Mouse (Mus musculus): Measurements from ENCODE around the gene Gadl1. TPM values are rescaled to one million over a fixed set of nuclear protein-coding genes. Genes with fewer than 3 reads are reported as not detected.

The Gadl1 gene
- polyA plus RNA-seq, 1 experiment from 2014 or later: 0.59 TPM

DNA sequence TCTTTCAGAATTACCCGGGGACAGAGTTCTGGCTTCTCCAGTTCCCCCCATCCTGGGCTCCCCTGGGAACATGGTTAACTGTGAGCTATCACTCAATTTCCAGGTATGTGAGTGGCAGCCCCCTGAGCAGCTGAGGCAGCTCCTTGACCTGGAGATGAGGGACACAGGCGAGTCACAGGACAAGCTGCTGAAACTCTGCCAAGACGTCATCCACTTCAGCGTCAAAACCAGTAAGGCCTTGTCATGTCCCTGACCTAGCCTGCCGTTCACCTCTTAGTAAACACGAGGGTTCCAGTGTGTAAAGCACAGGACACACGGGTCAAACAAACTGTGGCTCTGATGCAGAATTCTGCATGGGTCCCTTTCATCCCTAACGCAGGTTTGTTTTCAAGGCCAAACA, 31.9 kb downstream of the Gadl1 start:
- ATAC-seq (ENCODE audit: insufficient number of reproducible peaks, low FRiP score, low TSS enrichment, low read depth) (no peak), DNase-seq (ENCODE audit: low spot score) (no peak)
- Histone ChIP-seq H3K4me2 (ENCODE audit: low read depth, severe bottlenecking) (no peak overlapping the region), H3K9ac (ENCODE audit: low read length) (no peak overlapping the region), H3K4me3 (ENCODE audit: low read depth, low read length) (no peak overlapping the region), H3K9me3 (ENCODE audit: control insufficient read depth, low read length) (no peaks in the 10 kb centered on the region), H3K4me1 (ENCODE audit: control insufficient read depth, insufficient read depth, low read length) (0 out of 2 replicates have a peak, but pooled peaks cover 2% of the 10 kb centered on the region), H3K36me3 (ENCODE audit: control insufficient read depth, insufficient read depth, low read length) (no peaks in the 10 kb centered on the region), H3K27ac (replicated peaks; ENCODE audit: low read depth, low read length) (no peak overlapping the region), H3K27me3 (ENCODE audit: control insufficient read depth, insufficient read depth, low read length) (no peaks in the 10 kb centered on the region)
- whole genome bisulfite sequencing: 77% methylated on average over 8 of the region's 8 CpGs

DNA sequence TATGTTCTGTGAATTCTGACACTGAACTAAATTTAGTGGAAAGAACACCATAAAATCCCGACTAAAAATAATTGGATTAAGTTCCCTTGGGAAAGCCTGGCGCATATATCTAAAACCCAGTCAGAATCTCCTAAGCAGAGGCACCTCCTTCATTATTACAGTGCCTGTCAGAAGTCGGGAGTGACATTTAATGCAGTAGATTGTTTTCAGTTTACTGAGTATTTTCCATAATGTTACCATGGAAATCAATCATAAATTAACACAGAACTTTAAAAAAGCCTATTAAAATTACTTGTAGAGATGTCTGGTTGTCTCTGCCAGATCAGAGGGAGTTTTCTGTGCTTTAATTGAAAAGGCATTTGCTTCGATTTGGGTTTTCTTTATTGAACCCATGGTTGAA, 33.2 kb downstream of the Gadl1 start:
- H3K36me3 ChIP-seq (ENCODE audit: control insufficient read depth, insufficient read depth, low read length): no peaks in the 10 kb centered on the region
- H3K9me3 ChIP-seq (ENCODE audit: control insufficient read depth, low read length): no peaks in the 10 kb centered on the region
- H3K4me3 ChIP-seq (ENCODE audit: low read depth, low read length): no peak overlapping the region
- no peak overlapping the region for H3K9ac ChIP-seq (ENCODE audit: low read length)
- DNase-seq (ENCODE audit: low spot score) (no peak), ATAC-seq (ENCODE audit: insufficient number of reproducible peaks, low FRiP score, low TSS enrichment, low read depth) (no peak)
- 0 out of 2 replicates have a peak, but pooled peaks cover 2% of the 10 kb centered on the region for H3K4me1 ChIP-seq (ENCODE audit: control insufficient read depth, insufficient read depth, low read length)
- 39% methylated on average over 4 of the region's 4 CpGs for WGBS
- H3K27me3 ChIP-seq (ENCODE audit: control insufficient read depth, insufficient read depth, low read length): no peaks in the 10 kb centered on the region
- no peak overlapping the region for H3K27ac ChIP-seq (replicated peaks; ENCODE audit: low read depth, low read length)
- no peak overlapping the region for H3K4me2 ChIP-seq (ENCODE audit: low read depth, severe bottlenecking)

DNA sequence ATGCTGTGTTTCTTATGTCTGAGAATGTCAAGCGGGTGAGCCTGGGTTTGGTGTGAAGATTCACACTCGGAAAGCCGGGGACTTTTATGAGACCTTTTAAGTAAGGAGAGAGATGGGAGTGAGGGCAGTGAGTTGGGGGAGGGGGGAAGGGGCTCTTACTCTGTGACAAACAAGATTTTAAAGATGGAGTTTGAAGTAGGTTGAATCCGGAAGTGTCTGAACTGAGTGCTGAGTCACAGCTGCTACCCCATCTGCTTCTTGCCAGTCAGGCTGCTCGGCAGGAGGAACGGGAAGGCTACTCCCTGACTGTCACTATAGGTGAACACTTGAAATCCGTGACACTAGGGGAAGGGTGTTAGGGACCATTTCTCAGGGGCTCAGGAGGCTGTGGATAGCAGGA, 33.7 kb downstream of the Gadl1 start:
- no peak overlapping the region for H3K4me2 ChIP-seq (ENCODE audit: low read depth, severe bottlenecking)
- DNase-seq (ENCODE audit: low spot score) (peak; percentile 35), ATAC-seq (ENCODE audit: insufficient number of reproducible peaks, low FRiP score, low TSS enrichment, low read depth) (no peak)
- H3K9me3 ChIP-seq (ENCODE audit: control insufficient read depth, low read length): no peaks in the 10 kb centered on the region
- 0 out of 2 replicates have a peak, but pooled peaks cover 2% of the 10 kb centered on the region for H3K4me1 ChIP-seq (ENCODE audit: control insufficient read depth, insufficient read depth, low read length)
- H3K4me3 ChIP-seq (ENCODE audit: low read depth, low read length): no peak overlapping the region
- H3K27me3 ChIP-seq (ENCODE audit: control insufficient read depth, insufficient read depth, low read length): no peaks in the 10 kb centered on the region
- 15% methylated on average over 7 of the region's 7 CpGs for WGBS
- no peaks in the 10 kb centered on the region for H3K36me3 ChIP-seq (ENCODE audit: control insufficient read depth, insufficient read depth, low read length)
- H3K27ac ChIP-seq (replicated peaks; ENCODE audit: low read depth, low read length): peak overlapping the region; percentile 26; the same call in 1 of the 2 replicates
- H3K9ac ChIP-seq (ENCODE audit: low read length): no peak overlapping the region

DNA sequence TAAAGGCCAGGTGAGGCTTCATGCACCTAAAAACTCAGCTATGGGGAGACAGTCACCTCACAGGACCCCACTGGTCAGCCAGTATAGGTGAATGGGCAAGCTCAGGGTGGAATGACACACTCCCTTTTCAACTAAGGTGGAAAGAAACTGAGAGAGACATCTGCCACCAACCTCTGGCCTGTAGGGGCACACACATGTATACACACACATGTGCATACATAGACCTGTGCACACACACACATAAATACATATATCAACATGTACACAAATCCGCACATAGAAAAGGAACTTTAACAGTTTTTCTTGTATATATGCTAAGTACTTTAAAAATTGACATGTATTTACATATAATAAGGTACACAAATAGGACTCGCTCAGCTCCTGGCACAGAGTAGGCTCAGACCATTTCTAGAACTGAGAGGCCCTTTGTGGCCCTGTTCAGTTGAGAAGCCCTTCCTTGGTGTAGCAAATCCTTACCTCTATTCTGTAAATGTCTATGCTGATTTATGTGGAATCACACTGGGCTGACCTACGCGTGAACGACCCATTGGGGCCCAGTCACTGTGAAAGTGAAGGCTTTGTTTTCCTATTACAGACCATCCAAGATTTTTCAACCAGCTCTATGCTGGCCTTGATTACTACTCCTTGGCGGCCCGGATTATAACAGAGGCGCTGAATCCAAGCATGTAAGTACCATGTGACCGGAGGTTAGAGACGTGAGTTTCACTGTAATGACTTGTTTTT, 34.5 kb downstream of the Gadl1 start:
- DNase-seq (ENCODE audit: low spot score) (no peak), ATAC-seq (ENCODE audit: insufficient number of reproducible peaks, low FRiP score, low TSS enrichment, low read depth) (no peak)
- Histone ChIP-seq H3K4me1 (ENCODE audit: control insufficient read depth, insufficient read depth, low read length) (0 out of 2 replicates have a peak, but pooled peaks cover 2% of the 10 kb centered on the region), H3K27me3 (ENCODE audit: control insufficient read depth, insufficient read depth, low read length) (no peaks in the 10 kb centered on the region), H3K36me3 (ENCODE audit: control insufficient read depth, insufficient read depth, low read length) (no peaks in the 10 kb centered on the region), H3K4me2 (ENCODE audit: low read depth, severe bottlenecking) (no peak overlapping the region), H3K9me3 (ENCODE audit: control insufficient read depth, low read length) (no peaks in the 10 kb centered on the region), H3K27ac (replicated peaks; ENCODE audit: low read depth, low read length) (no peak overlapping the region), H3K9ac (ENCODE audit: low read length) (no peak overlapping the region), H3K4me3 (ENCODE audit: low read depth, low read length) (no peak overlapping the region)
- 82% methylated on average over 10 of the region's 10 CpGs for WGBS

DNA sequence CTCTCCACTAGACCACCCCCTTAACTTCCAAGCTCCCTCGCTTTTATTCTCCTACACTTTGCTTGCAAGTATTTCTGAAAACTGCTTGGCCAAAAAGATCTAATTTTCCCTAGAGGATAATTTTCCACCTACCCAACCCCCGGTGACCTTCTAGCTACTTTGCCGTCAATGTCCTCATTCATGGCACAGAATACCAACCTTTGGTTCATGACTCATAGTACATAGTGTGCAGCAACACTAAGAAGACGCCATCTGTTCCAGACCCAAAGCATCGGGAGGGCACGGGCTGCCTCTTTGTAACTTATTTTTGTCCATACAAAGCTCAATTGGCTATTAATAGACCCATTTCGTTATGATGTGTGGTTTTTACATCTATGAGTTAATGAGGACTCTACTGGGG, 55.8 kb downstream of the Gadl1 start:
- Histone ChIP-seq H3K4me2 (ENCODE audit: low read depth, severe bottlenecking) (no peak overlapping the region), H3K27me3 (ENCODE audit: control insufficient read depth, insufficient read depth, low read length) (no peaks in the 10 kb centered on the region), H3K27ac (replicated peaks; ENCODE audit: low read depth, low read length) (no peak overlapping the region), H3K36me3 (ENCODE audit: control insufficient read depth, insufficient read depth, low read length) (no peaks in the 10 kb centered on the region), H3K9ac (ENCODE audit: low read length) (no peak overlapping the region), H3K4me3 (ENCODE audit: low read depth, low read length) (no peak overlapping the region), H3K4me1 (ENCODE audit: control insufficient read depth, insufficient read depth, low read length) (no peaks in the 10 kb centered on the region), H3K9me3 (ENCODE audit: control insufficient read depth, low read length) (no peaks in the 10 kb centered on the region)
- WGBS: 86% methylated on average over 7 of the region's 7 CpGs
- no peak for ATAC-seq (ENCODE audit: insufficient number of reproducible peaks, low FRiP score, low TSS enrichment, low read depth)
- DNase-seq (ENCODE audit: low spot score): no peak

DNA sequence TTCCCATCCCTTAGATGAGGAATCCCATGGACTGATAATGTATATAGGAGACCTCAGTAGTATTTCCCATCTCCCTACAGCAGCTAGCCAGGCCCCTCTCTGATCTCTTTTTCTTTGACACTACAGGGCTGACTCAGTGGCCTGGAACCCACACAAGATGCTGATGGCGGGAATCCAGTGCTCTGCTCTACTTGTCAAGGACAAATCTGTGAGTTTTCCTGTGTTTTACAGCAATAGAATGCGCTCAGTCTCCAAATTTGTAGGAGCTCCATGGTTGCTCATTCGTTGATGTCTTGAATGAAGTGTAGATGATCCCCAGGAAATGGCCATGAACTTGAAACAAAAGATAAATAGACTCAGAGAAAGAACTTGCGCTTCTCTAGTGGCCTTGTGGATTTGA, 56.9 kb downstream of the Gadl1 start:
- Histone ChIP-seq H3K4me1 (ENCODE audit: control insufficient read depth, insufficient read depth, low read length) (no peaks in the 10 kb centered on the region), H3K4me3 (ENCODE audit: low read depth, low read length) (no peak overlapping the region), H3K27ac (replicated peaks; ENCODE audit: low read depth, low read length) (no peak overlapping the region), H3K9me3 (ENCODE audit: control insufficient read depth, low read length) (no peaks in the 10 kb centered on the region), H3K9ac (ENCODE audit: low read length) (no peak overlapping the region), H3K27me3 (ENCODE audit: control insufficient read depth, insufficient read depth, low read length) (no peaks in the 10 kb centered on the region), H3K36me3 (ENCODE audit: control insufficient read depth, insufficient read depth, low read length) (no peaks in the 10 kb centered on the region), H3K4me2 (ENCODE audit: low read depth, severe bottlenecking) (no peak overlapping the region)
- WGBS: 92% methylated on average over 4 of the region's 4 CpGs
- no peak for ATAC-seq (ENCODE audit: insufficient number of reproducible peaks, low FRiP score, low TSS enrichment, low read depth)
- no peak for DNase-seq (ENCODE audit: low spot score)

DNA sequence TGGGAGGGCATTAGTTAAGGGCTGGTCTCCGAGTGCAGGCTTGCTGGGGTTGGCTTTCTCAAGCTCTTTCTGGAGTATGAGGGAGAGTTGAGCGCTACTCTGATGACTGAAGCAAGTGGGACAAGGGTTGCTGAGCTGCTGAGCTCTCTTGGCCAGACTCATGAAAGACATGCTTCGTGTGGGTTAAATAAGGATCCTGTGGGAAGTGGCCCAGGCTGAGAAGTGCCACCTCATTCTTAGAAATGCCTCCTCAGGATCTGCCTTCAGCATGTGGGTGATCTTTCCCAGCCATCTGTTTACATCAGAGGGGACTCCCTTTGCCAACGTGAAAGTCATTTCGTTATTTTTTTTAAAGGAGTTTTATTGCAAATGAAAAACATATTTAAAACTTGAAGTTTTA, 57.5 kb downstream of the Gadl1 start:
- Histone ChIP-seq H3K9ac (ENCODE audit: low read length) (no peak overlapping the region), H3K9me3 (ENCODE audit: control insufficient read depth, low read length) (no peaks in the 10 kb centered on the region), H3K27me3 (ENCODE audit: control insufficient read depth, insufficient read depth, low read length) (no peaks in the 10 kb centered on the region), H3K27ac (replicated peaks; ENCODE audit: low read depth, low read length) (no peak overlapping the region), H3K36me3 (ENCODE audit: control insufficient read depth, insufficient read depth, low read length) (no peaks in the 10 kb centered on the region), H3K4me2 (ENCODE audit: low read depth, severe bottlenecking) (no peak overlapping the region), H3K4me3 (ENCODE audit: low read depth, low read length) (no peak overlapping the region), H3K4me1 (ENCODE audit: control insufficient read depth, insufficient read depth, low read length) (no peaks in the 10 kb centered on the region)
- WGBS: 78% methylated on average over 5 of the region's 5 CpGs
- DNase-seq (ENCODE audit: low spot score): no peak
- no peak for ATAC-seq (ENCODE audit: insufficient number of reproducible peaks, low FRiP score, low TSS enrichment, low read depth)

DNA sequence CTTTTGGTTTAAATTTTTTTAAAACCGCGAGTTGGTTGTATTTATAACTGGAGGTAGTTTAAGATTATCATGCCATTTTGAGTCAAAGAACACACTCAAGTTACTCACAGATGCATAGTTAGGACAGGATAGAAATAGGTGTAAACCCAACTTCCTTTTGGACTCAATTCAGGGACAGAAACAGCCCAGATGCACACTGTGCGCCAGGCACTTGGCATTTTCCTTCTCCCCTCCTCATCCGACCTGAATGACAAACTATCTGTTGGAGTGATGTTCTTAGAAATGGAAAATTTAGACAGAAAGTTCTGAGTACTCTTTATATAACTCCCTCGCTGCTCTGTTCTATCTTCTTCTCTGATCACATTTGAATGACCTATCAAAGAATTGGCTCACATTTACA, 58.4 kb downstream of the Gadl1 start:
- Histone ChIP-seq H3K27ac (replicated peaks; ENCODE audit: low read depth, low read length) (no peak overlapping the region), H3K4me2 (ENCODE audit: low read depth, severe bottlenecking) (no peak overlapping the region), H3K27me3 (ENCODE audit: control insufficient read depth, insufficient read depth, low read length) (no peaks in the 10 kb centered on the region), H3K4me3 (ENCODE audit: low read depth, low read length) (no peak overlapping the region), H3K4me1 (ENCODE audit: control insufficient read depth, insufficient read depth, low read length) (no peaks in the 10 kb centered on the region), H3K9me3 (ENCODE audit: control insufficient read depth, low read length) (no peaks in the 10 kb centered on the region), H3K36me3 (ENCODE audit: control insufficient read depth, insufficient read depth, low read length) (no peaks in the 10 kb centered on the region), H3K9ac (ENCODE audit: low read length) (no peak overlapping the region)
- ATAC-seq (ENCODE audit: insufficient number of reproducible peaks, low FRiP score, low TSS enrichment, low read depth): no peak
- 85% methylated on average over 5 of the region's 5 CpGs for WGBS
- DNase-seq (ENCODE audit: low spot score): no peak

DNA sequence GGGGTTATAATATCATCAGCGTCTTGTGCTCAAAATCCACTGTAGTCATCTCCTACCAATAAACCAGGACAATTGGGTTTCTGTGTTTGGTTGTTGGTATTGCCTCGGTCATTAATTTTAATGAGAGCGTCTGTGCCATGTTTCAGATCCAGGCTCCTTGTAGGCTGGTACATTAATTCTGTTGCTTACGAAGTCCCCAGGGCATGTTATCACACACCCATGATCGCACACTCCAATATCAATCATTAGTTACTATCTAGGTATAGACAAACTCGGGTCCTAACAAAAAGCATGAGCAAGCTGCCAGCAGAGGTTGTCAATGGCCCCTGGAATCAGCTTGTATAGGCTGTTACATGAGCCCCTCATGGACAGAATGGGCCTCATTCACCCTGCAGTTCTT, 67.6 kb downstream of the Gadl1 start:
- 65% methylated on average over 6 of the region's 6 CpGs for WGBS
- H3K27me3 ChIP-seq (ENCODE audit: control insufficient read depth, insufficient read depth, low read length): no peaks in the 10 kb centered on the region
- H3K9me3 ChIP-seq (ENCODE audit: control insufficient read depth, low read length): no peaks in the 10 kb centered on the region
- no peak overlapping the region for H3K4me2 ChIP-seq (ENCODE audit: low read depth, severe bottlenecking)
- ATAC-seq (ENCODE audit: insufficient number of reproducible peaks, low FRiP score, low TSS enrichment, low read depth) (no peak), DNase-seq (ENCODE audit: low spot score) (no peak)
- H3K9ac ChIP-seq (ENCODE audit: low read length): no peak overlapping the region
- H3K27ac ChIP-seq (replicated peaks; ENCODE audit: low read depth, low read length): no peak overlapping the region
- H3K4me3 ChIP-seq (ENCODE audit: low read depth, low read length): no peak overlapping the region
- no peaks in the 10 kb centered on the region for H3K36me3 ChIP-seq (ENCODE audit: control insufficient read depth, insufficient read depth, low read length)
- no peaks in the 10 kb centered on the region for H3K4me1 ChIP-seq (ENCODE audit: control insufficient read depth, insufficient read depth, low read length)

Data from limb, embryonic 11.5 days (tissue).